Mouse (Mus musculus): Measurements from ENCODE around the gene Brms1l.

DNA sequence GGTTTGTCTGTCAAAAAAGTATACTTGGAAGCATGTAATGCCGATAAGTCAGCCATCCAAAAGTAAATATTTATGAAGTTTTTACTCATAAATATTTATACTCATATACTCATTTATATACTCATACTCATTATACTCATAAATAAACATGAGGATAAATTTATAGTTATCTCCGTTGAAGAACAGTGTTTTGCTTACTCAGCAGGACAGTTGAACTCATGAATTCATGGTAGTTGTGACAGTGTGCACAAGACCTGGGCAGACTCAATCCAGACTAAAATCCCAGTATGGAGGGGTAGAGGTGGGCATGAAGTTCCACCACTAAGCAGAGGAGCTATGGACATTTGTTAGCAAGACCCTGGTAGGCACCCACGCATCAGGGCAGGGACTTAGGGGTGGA, 1.4 kb downstream of the Brms1l start:
- TF ChIP-seq MYOG (IDR thresholded peaks at IDR 0.05; ENCODE audit: control insufficient read depth in 1 of 3, insufficient read depth in 1 of 3, insufficient read length in 2 of 3, low read depth in 2 of 3) (no peak), TCF12 (IDR thresholded peaks at IDR 0.05; ENCODE audit: insufficient read depth, poor library complexity, severe bottlenecking) (no peak), POLR2A (IDR thresholded peaks at IDR 0.05; ENCODE audit: insufficient read length, low read depth) (no peak), MAX (IDR thresholded peaks at IDR 0.05; ENCODE audit: low read depth) (no peak), POLR2AphosphoS2 (IDR thresholded peaks at IDR 0.05; ENCODE audit: insufficient read length, low read depth) (no peak), SRF (IDR thresholded peaks at IDR 0.05; ENCODE audit: control insufficient read depth, insufficient read length, low read depth) (no peak), USF1 (IDR thresholded peaks at IDR 0.05; ENCODE audit: low read depth) (no peak), TCF3 (IDR thresholded peaks at IDR 0.05; ENCODE audit: insufficient read length, low read depth) (no peak), MYOD1 (IDR thresholded peaks at IDR 0.05; ENCODE audit: control insufficient read depth in 1 of 3, insufficient read length in 2 of 3, low read depth in 2 of 3) (no peak), E2F4 (IDR thresholded peaks at IDR 0.05; ENCODE audit: insufficient read depth) (no peak), CEBPB (IDR thresholded peaks at IDR 0.05; ENCODE audit: insufficient read depth, poor library complexity, severe bottlenecking) (no peak), REST (IDR thresholded peaks at IDR 0.05; ENCODE audit: insufficient read depth, insufficient read length) (no peak)
